ENCODE assay signal across 12 mouse cellular contexts in the genomic region with DNA sequence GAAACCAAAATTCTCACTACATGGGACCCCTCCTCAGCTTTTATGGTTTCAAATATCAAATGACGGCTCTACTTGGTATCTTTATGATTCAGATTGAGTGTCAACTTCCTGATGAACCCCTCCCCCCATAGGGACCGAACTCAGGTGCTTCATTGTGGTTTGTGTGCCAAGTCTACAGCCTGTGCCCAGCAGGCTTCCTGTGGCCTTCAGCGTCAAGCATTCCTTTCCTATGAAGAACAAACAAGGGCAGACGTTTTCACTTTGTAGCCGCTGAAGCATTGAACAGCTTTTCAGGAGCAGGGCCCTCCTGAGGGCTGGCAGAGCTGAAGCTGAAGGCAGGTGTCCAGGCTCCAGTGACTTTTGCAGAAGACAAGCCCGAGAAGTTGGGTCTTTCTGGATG. TPM values are rescaled to one million over a fixed set of nuclear protein-coding genes. Genes with fewer than 3 reads are reported as not detected.
A peak's percentile ranks its signal among the peaks of the same experiment; 100 is the strongest.
DNase-seq lines count a peak whose midpoint lies in the region; ATAC-seq and TF ChIP-seq lines count a peak whose summit lies in the region.
"Had no signal": no experiment of that assay in that cellular context is flagged by ENCODE, and none has a peak within 500 bp of the region (broad histone marks: within the 10 kb centered on the region; RNA-seq: fewer than 3 reads in every experiment).

No protein-coding gene starts in this region.

- no peak for TF ChIP-seq POLR2A in lung, adult 2 months (IDR thresholded peaks at IDR 0.05; ENCODE audit: borderline replicate concordance, extremely low read depth, low read depth, low read length)

- no peaks in the 10 kb centered on the region for H3K9me3 ChIP-seq in heart, embryonic 10.5 days
- no peaks in the 10 kb centered on the region for H3K9me3 ChIP-seq in liver, postnatal 0 days (ENCODE audit: low read length)
- H3K9me3 ChIP-seq in liver, embryonic 12.5 days (replicated peaks): no peaks in the 10 kb centered on the region
- H3K9me3 ChIP-seq: liver, embryonic 15.5 days; midbrain, embryonic 15.5 days had no signal

- peak overlapping the region; percentile 7; the same call in 1 of the 2 replicates for H3K9ac ChIP-seq in liver, postnatal 0 days (replicated peaks)
- H3K9ac ChIP-seq in liver, embryonic 12.5 days: no peak overlapping the region
- H3K9ac ChIP-seq: liver, embryonic 15.5 days; midbrain, embryonic 15.5 days had no signal

- peak overlapping the region; percentile 42; the same call in 1 of the 2 replicates for H3K27ac ChIP-seq in heart, embryonic 10.5 days
- H3K27ac ChIP-seq in liver, postnatal 0 days (ENCODE audit: low read depth): no peak overlapping the region
- H3K27ac ChIP-seq in liver, embryonic 12.5 days: no peak overlapping the region
- H3K27ac ChIP-seq: liver, embryonic 15.5 days; midbrain, embryonic 15.5 days had no signal

- TF ChIP-seq CTCF in liver, postnatal 0 days (IDR thresholded peaks at IDR 0.05; ENCODE audit: low read depth): no peak
- no peak for TF ChIP-seq CTCF in lung, adult 2 months (IDR thresholded peaks at IDR 0.05; ENCODE audit: insufficient read depth, low read length)

- WGBS in heart, embryonic 10.5 days: 62% methylated on average over 6 of the region's 6 CpGs
- 37% methylated on average over 6 of the region's 6 CpGs for WGBS in liver, postnatal 0 days (ENCODE audit: insufficient replicate concordance)
- 46% methylated on average over 6 of the region's 6 CpGs for WGBS in liver, embryonic 12.5 days (ENCODE audit: insufficient replicate concordance)
- 24% methylated on average over 6 of the region's 6 CpGs for WGBS in lung, adult 2 months

- H3K27me3 ChIP-seq in heart, embryonic 10.5 days (ENCODE audit: insufficient read depth, poor library complexity, severe bottlenecking): no peaks in the 10 kb centered on the region
- H3K27me3 ChIP-seq in liver, postnatal 0 days (ENCODE audit: insufficient read depth, low read length): no peaks in the 10 kb centered on the region; the same call in 1 of the 2 replicates
- peaks cover 6% of the 10 kb centered on the region; the same call in 1 of the 2 replicates for H3K27me3 ChIP-seq in liver, embryonic 12.5 days (replicated peaks)
- H3K27me3 ChIP-seq: midbrain, embryonic 15.5 days had no signal

- H3K4me3 ChIP-seq in heart, embryonic 10.5 days: no peak overlapping the region
- no peak overlapping the region for H3K4me3 ChIP-seq in liver, postnatal 0 days (ENCODE audit: low read depth, low read length)
- H3K4me3 ChIP-seq in liver, embryonic 12.5 days: no peak overlapping the region
- no peak overlapping the region for H3K4me3 ChIP-seq in lung, adult 2 months (replicated peaks; ENCODE audit: extremely low read depth, low read depth, low read length)
- H3K4me3 ChIP-seq: liver, embryonic 15.5 days; midbrain, embryonic 15.5 days had no signal

- no peak overlapping the region for H3K4me2 ChIP-seq in liver, postnatal 0 days (ENCODE audit: low read depth, low read length)
- no peak overlapping the region for H3K4me2 ChIP-seq in liver, embryonic 12.5 days
- H3K4me2 ChIP-seq: heart, embryonic 11.5 days; liver, embryonic 15.5 days; midbrain, embryonic 15.5 days had no signal

- no peak for TF ChIP-seq EP300 in liver, postnatal 0 days (IDR thresholded peaks at IDR 0.05; ENCODE audit: low read depth)

- no peak for ATAC-seq in liver, postnatal 0 days
- no peak for ATAC-seq in liver, embryonic 12.5 days
- ATAC-seq: intestine, postnatal 0 days; midbrain, embryonic 15.5 days had no signal

- H3K36me3 ChIP-seq in heart, embryonic 10.5 days: peaks cover 34% of the 10 kb centered on the region
- peaks cover 26% of the 10 kb centered on the region for H3K36me3 ChIP-seq in liver, postnatal 0 days (replicated peaks; ENCODE audit: insufficient read depth, low read length)
- peaks cover 35% of the 10 kb centered on the region for H3K36me3 ChIP-seq in liver, embryonic 12.5 days

- H3K4me1 ChIP-seq in heart, embryonic 10.5 days: peaks cover 41% of the 10 kb centered on the region
- H3K4me1 ChIP-seq in liver, postnatal 0 days (ENCODE audit: insufficient read depth): no peaks in the 10 kb centered on the region
- no peaks in the 10 kb centered on the region for H3K4me1 ChIP-seq in liver, embryonic 12.5 days
- H3K4me1 ChIP-seq in lung, adult 2 months (ENCODE audit: control insufficient read depth, insufficient read depth, low read length): no peaks in the 10 kb centered on the region
- H3K4me1 ChIP-seq: liver, embryonic 15.5 days had no signal

- DNase-seq in heart, embryonic 10.5 days (ENCODE audit: low spot score): no peak
- no peak for DNase-seq in heart, adult 9 months (ENCODE audit: low spot score in 2 of 2)
- DNase-seq in liver, postnatal 0 days: no peak
- peak; percentile 28 for DNase-seq in lung, adult 2 months
- DNase-seq in naive thymus-derived CD4-positive, alpha-beta T cell, adult 2 months (ENCODE audit: low read depth): peak; percentile 36
- no peak for DNase-seq in frontal cortex, postnatal 25 days (ENCODE audit: low spot score in 2 of 2)
- DNase-seq: right cerebral cortex, postnatal 25 days had no signal

RNA-seq across cellular contexts. Expression of gene Mrps23, which starts 9.6 kb away (rescaled TPM):
- polyA plus RNA-seq in heart, embryonic 10.5 days (2016; fragmentation: Nextera tagmentation; extraction: Ambion mirVana): 74.6 and 82.3 TPM in 2 replicates
- polyA plus RNA-seq in liver, postnatal 0 days (2015; fragmentation: Nextera tagmentation; extraction: Ambion mirVana): 28.7 and 29.3 TPM in 2 replicates
- polyA plus RNA-seq in liver, embryonic 12.5 days (2016; fragmentation: Nextera tagmentation; extraction: Ambion mirVana): 47.0 and 47.6 TPM in 2 replicates
- 23.3 and 39.0 TPM in 2 replicates for polyA plus RNA-seq in lung, adult 2 months (2012; rRNA removed)

Comparison
In these comparisons a context has a peak if more than half of its experiments do, and no peak if none do; other contexts are left out.
1. DNase-seq: peak in lung, adult 2 months (single experiment) and naive thymus-derived CD4-positive, alpha-beta T cell, adult 2 months (single experiment); none in heart, embryonic 10.5 days (single experiment), heart, adult 9 months (0 of 2), liver, postnatal 0 days (single experiment) and frontal cortex, postnatal 25 days (0 of 2).